Mouse (Mus musculus) forebrain, embryonic 13.5 days (tissue): ENCODE data around the gene Dapk2. TPM values are rescaled to one million over a fixed set of nuclear protein-coding genes. Genes with fewer than 3 reads are reported as not detected.

Experiments
- ATAC-seq: fragments of 200-750 bp; cut with Nextera tagmentation; 2 replicates; pipeline ENCODE4 v1.8.0; 2017
- H3K27ac ChIP-seq: fragments of 300-500 bp; sonication (generic); 2 replicates; pipeline ENCODE4 v1.5.1; 2015; ENCODE audit warnings: inconsistent platforms, mild to moderate bottlenecking, moderate library complexity
- H3K27me3 ChIP-seq: fragments of 300-500 bp; sonication (generic); 2 replicates; pipeline ENCODE4 v1.6.1; 2015; ENCODE audit warnings: mild to moderate bottlenecking, inconsistent platforms
- H3K36me3 ChIP-seq: fragments of 300-500 bp; sonication (generic); 2 replicates; pipeline ENCODE4 v1.6.1; 2015; ENCODE audit warnings: mild to moderate bottlenecking, inconsistent platforms; ENCODE audit not compliant: poor library complexity, severe bottlenecking
- H3K4me1 ChIP-seq: fragments of 300-500 bp; sonication (generic); 2 replicates; pipeline ENCODE4 v1.6.1; 2015; ENCODE audit warnings: inconsistent platforms
- H3K4me2 ChIP-seq: fragments of 300-500 bp; sonication (generic); 2 replicates; pipeline ENCODE4 v1.6.1; 2015; ENCODE audit warnings: inconsistent platforms, mild to moderate bottlenecking, moderate library complexity
- H3K4me3 ChIP-seq: fragments of 300-500 bp; sonication (generic); 2 replicates; pipeline ENCODE4 v1.5.1; 2015; ENCODE audit warnings: mild to moderate bottlenecking, inconsistent platforms
- H3K9ac ChIP-seq: fragments of 300-500 bp; sonication (generic); 2 replicates; pipeline ENCODE4 v1.6.1; 2015; ENCODE audit warnings: mild to moderate bottlenecking, inconsistent platforms
- H3K9me3 ChIP-seq: fragments of 300-500 bp; sonication (generic); replicated peaks from 2 replicates; pipeline ENCODE4 v1.6.1; 2016; ENCODE audit warnings: inconsistent platforms
- WGBS: fragments of 180-500 bp; shearing (Covaris S2); methylation state at CpG from one replicate; pipeline ENCODE4 v1.1.7; 2015; 5-methylcytosine and 5-hydroxymethylcytosine counted together
- polyA plus RNA-seq: library from polyadenylated mRNA; unstranded; fragments of >200 nt; fragmentation: Nextera tagmentation; extraction: Ambion mirVana; gene quantifications from 2 replicates; pipeline ENCODE4 v1.2.1, GENCODE M21; 2015

The Dapk2 gene
- polyA plus RNA-seq, 1 experiment from 2014 or later, result 2.4 TPM

DNA sequence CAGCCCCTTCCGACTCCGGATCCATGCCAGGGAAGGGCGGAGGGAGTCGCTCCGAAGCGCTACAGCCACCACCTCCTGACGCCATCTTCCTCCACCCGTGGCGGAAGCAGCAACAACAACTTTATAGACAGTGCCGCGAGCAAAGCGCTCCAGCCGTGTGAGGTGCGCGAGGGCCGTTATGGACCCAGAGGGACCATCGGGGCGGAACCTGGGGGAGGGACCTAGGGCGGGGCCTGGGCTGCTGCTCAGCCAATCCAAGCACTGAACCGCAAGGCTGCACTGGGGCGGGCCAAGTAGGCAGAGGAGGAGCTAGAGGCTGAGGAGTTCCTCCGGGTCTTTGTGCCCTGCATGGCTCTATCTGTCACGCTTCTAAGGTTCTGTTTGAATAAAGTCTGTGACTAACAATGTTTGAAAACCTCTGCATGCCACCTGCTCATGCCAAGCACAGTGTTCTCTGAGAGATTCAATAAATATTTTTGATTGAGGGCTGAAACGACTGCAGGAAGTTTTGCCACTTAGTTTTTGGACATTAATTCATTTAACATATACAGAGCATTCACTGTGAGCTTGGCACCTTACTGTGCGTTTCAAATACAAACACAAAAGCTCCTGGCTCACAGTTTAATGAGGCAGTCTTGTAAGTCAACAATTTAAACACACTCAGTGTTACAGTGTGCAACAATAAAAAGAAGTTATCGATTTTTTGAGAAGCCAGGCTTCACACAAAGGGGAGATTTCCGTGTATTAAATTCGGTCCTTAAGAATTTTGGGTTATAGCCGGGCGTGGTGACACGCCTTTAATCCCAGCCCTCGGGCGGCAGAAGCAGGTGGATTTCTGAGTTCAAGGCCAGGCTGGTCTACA lies 33.1 kb upstream of the Dapk2 start:
- WGBS, result 12% methylated on average over 33 of the region's 33 CpGs
- Histone ChIP-seq H3K36me3 (no peaks in the 10 kb centered on the region), H3K27me3 (no peaks in the 10 kb centered on the region), H3K27ac (peak overlapping the region; percentile 88), H3K4me2 (peak overlapping the region; percentile 76), H3K9ac (peak overlapping the region; percentile 87), H3K4me1 (peaks cover 53% of the 10 kb centered on the region), H3K4me3 (peak overlapping the region; percentile 83), H3K9me3 (no peaks in the 10 kb centered on the region)
- peak; percentile 98 for ATAC-seq

DNA sequence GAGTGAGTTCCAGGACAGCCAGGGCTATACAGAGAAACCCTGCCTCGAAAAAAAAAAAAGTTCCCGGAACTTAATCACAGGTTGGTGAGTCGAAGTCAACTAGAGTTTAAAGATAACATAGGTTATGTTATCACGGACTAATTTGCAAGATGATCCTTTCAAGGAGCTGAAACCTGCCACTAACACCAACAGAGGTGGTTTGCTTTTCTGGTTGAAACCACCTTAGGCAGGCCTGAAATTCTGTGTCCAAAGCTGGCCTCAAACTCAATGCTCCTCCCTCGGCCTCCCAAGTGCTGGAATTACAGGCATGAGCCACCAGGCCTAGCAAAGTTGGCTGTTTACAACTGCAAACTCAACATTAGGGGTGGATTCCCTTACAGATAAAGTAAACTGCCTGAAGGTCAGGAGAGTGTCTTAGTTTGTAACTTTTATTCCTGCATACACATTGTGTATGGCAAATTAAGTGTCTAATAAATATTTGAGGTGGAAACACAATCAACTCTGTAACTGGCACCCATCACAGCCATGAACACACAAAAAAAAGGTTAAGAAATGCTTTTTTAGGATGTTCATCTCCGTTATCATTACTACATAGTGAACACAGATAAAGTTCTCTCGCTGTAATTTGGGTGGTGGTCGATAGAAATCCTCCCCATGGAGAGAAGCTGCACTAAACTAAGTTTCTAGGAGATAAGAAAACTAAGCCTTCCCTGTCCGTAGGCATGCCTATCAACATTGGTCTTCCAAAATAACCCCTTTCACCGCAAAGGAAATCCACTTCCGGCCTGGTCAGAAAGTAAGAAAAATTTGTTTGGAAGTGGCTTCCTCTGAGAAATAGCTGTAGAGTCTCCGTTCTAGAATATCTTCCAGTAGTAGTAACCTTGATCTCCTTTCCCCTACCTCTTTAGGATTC lies 32.2 kb upstream of the Dapk2 start:
- H3K9ac ChIP-seq, result no peak overlapping the region
- peak overlapping the region; percentile 88 for H3K27ac ChIP-seq
- H3K27me3 ChIP-seq, result no peaks in the 10 kb centered on the region
- H3K4me2 ChIP-seq, result peak overlapping the region; percentile 76
- H3K9me3 ChIP-seq, result no peaks in the 10 kb centered on the region
- peaks cover 2% of the 10 kb centered on the region; the same call in 1 of the 2 replicates for H3K36me3 ChIP-seq
- H3K4me3 ChIP-seq, result peak overlapping the region; percentile 56
- peaks cover 46% of the 10 kb centered on the region for H3K4me1 ChIP-seq
- WGBS, result 64% methylated on average over 12 of the region's 12 CpGs
- ATAC-seq, result no peak

DNA sequence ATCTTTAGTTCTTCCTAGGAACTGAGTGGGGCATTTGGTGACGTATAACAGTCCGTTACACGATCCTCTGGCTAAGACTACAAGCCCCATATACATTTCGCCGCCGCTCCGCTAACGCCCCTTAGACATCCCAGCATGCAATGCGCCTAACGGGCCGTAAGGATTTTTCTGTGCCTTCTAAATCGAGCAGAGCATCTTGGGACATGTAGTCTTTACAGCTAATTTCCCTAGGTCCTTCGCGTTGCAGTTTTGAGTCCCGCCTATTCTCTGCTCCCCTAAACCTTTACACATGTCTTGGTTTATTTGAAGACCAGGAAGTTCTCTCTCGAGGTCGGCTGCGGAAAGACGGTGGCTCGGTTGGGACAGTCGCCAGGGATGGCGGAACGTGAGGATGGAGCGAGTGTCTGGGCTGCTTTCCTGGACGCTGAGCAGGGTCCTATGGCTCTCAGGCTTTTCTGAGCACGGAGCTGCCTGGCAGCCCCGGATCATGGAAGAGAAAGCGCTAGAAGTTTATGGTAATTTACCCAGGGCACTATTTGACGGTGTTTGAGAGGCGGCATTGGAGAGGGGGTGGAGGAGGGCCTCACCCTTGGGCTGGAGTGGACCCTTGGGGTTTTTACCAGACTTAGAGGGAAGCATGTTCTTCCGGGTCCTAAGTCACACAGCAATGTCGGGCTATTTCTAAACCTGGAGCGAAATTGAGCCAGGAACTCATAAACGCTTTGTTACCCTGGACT lies 31.4 kb upstream of the Dapk2 start, which contains the start of the genes Snx1 and Ciao2a:
Snx1 (minus strand) TSS at position 132 of the 737 bp plus-strand sequence.
Ciao2a (plus strand) TSS at position 156 of the 737 bp plus-strand sequence.
- H3K4me3 ChIP-seq, result peak within 1 kb of the TSS; percentile 56
- H3K36me3 ChIP-seq, result peaks cover 3% of the 10 kb centered on the region; the same call in 1 of the 2 replicates
- WGBS, result 1% methylated on average over 34 of the region's 34 CpGs
- peak; percentile 79 for ATAC-seq
- peak within 1 kb of the TSS; percentile 72 for H3K4me2 ChIP-seq
- H3K9me3 ChIP-seq, result no peaks in the 10 kb centered on the region
- H3K27ac ChIP-seq, result peak within 1 kb of the TSS; percentile 88
- H3K9ac ChIP-seq, result peak within 1 kb of the TSS; percentile 76
- H3K27me3 ChIP-seq, result no peaks in the 10 kb centered on the region
- H3K4me1 ChIP-seq, result peaks cover 40% of the 10 kb centered on the region

DNA sequence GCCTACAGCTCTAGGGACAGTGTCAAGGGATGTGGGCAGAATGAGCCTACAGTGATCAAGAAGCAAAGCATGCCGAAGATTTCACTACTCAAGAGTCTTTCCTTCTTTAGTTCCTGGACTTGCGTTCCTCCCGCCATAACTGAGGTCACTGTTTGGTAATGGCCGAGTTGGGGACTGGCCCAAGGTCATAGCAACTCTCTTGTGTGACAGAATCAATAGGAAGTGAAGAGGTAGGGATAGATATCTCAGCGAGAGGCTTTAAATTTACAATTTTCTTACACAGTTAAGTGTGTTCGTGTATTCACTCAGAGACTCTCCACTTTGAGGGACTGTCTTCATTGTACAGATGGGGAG lies 30.9 kb upstream of the Dapk2 start:
- Histone ChIP-seq H3K4me1 (peaks cover 38% of the 10 kb centered on the region), H3K4me3 (peak overlapping the region; percentile 56), H3K27ac (no peak overlapping the region), H3K27me3 (no peaks in the 10 kb centered on the region), H3K9ac (peak overlapping the region; percentile 76), H3K36me3 (peaks cover 3% of the 10 kb centered on the region; the same call in 1 of the 2 replicates), H3K4me2 (peak overlapping the region; percentile 72), H3K9me3 (no peaks in the 10 kb centered on the region)
- WGBS, result 54% methylated on average over 6 of the region's 6 CpGs
- no peak for ATAC-seq

DNA sequence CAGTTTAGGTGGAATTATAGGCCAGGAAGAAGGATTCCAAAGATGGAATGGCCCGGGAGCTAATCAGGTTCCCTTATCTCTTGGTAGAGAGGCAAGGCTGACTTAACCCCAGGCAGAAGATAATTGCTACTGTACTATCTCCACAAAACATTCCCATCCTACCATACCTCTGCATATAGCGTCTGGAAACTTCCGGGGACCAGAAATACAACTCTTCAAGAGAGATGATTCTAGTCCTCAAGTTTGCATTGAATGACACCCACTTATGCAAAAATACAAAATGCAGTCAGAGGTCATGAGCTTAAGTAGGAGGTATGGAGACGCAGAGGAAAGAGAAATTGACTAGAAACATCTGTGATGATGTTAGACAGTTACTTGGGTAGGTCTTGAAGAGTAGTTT lies 30.1 kb upstream of the Dapk2 start:
- 95% methylated on average over 4 of the region's 4 CpGs for WGBS
- Histone ChIP-seq H3K4me3 (no peak overlapping the region), H3K27me3 (no peaks in the 10 kb centered on the region), H3K9ac (no peak overlapping the region), H3K9me3 (no peaks in the 10 kb centered on the region), H3K4me2 (peak overlapping the region; percentile 72), H3K4me1 (peaks cover 35% of the 10 kb centered on the region), H3K27ac (no peak overlapping the region), H3K36me3 (peaks cover 9% of the 10 kb centered on the region)
- no peak for ATAC-seq

DNA sequence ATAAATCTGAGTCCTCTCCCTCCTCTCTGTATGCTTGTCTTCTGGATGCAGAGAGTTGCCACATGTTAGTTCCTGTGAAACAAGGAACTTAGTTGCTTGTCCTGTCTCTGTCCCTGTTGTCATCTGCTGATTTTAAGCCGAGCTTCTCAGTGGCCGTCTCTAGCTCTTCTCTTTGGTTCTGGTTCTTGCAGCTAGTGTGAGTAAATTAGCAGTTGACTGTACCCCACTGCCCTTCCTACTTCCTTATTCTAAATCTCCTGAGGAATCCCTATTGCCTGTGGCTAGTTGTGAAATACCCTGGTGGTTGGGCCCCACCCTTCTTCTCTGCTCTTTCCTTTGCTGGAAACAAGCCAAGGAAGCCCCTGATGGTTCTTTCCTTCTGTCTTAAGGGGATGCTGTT lies 26.6 kb upstream of the Dapk2 start:
- H3K27me3 ChIP-seq, result no peaks in the 10 kb centered on the region
- H3K4me1 ChIP-seq, result peaks cover 13% of the 10 kb centered on the region
- H3K4me3 ChIP-seq, result no peak overlapping the region
- no peak for ATAC-seq
- peaks cover 36% of the 10 kb centered on the region for H3K36me3 ChIP-seq
- H3K9me3 ChIP-seq, result no peaks in the 10 kb centered on the region
- H3K9ac ChIP-seq, result no peak overlapping the region
- 98% methylated on average over 2 of the region's 2 CpGs for WGBS
- H3K27ac ChIP-seq, result no peak overlapping the region
- no peak overlapping the region for H3K4me2 ChIP-seq

DNA sequence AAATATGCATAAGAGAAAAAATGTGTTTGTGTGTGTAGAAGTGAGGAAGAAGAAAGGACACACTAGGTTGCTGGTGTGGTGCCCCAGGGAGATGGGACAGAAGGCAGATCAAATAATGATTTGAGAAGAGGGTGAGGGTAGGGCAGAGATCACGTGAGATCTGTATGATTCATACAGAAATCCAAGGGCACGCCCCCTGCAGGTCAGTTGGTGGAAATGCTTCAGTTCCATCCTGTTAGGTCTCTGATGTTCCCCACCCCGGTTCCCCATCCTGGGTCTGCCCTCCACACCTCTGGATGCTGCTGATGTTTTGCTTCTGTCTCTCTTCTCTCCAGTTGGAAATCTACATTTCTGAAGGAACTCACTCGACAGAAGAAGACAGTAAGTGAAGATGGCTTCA lies 22.1 kb upstream of the Dapk2 start:
- Histone ChIP-seq H3K27me3 (no peaks in the 10 kb centered on the region), H3K27ac (no peak overlapping the region), H3K9me3 (no peaks in the 10 kb centered on the region), H3K4me3 (no peak overlapping the region), H3K4me1 (no peaks in the 10 kb centered on the region), H3K36me3 (peaks cover 75% of the 10 kb centered on the region), H3K9ac (no peak overlapping the region), H3K4me2 (no peak overlapping the region)
- ATAC-seq, result no peak
- WGBS, result 48% methylated on average over 4 of the region's 4 CpGs

DNA sequence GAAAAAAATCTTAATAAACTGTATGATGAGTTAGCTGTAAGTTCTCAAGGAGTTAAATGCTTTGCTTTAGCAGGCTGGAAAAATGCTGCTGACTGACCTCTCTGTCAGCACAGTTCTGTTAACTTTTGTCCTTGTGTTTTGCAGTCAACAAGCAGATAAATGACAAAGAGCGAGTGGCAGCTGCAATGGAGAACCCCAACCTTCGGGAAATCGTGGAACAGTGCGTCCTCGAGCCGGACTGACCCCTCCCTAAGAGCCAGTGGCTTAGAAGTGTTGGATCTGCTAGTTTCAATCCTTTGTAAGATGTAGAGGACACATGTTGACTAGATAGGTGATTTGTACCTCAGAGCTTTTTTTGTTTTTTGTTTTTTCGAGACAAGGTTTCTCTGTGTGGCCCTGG lies 19.8 kb upstream of the Dapk2 start:
- H3K4me2 ChIP-seq, result no peak overlapping the region
- no peak for ATAC-seq
- no peaks in the 10 kb centered on the region for H3K4me1 ChIP-seq
- H3K9ac ChIP-seq, result no peak overlapping the region
- 96% methylated on average over 7 of the region's 7 CpGs for WGBS
- H3K27me3 ChIP-seq, result no peaks in the 10 kb centered on the region
- no peak overlapping the region for H3K4me3 ChIP-seq
- no peak overlapping the region for H3K27ac ChIP-seq
- H3K9me3 ChIP-seq, result no peaks in the 10 kb centered on the region
- peaks cover 67% of the 10 kb centered on the region for H3K36me3 ChIP-seq

DNA sequence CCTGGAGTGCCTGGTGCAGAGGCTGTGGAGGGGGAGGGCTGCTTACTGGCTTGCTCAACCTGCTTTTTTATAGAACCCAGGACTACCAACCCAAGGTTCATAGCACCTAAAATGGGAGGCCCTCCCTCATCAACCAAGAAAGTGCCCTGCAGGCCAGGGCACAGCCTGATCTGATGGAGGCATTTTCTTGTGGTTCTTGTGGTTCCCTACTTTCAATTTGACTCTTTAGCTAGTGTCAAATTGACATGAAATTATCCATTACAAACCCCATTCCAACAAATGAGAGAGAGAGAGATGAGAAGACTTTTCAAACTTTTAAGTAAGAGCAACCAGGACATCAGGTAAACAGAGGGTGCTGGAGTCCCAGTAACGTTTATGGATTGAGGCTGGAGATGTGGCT lies 15.8 kb upstream of the Dapk2 start:
- Histone ChIP-seq H3K27ac (no peak overlapping the region), H3K27me3 (no peaks in the 10 kb centered on the region), H3K4me3 (no peak overlapping the region), H3K36me3 (peaks cover 34% of the 10 kb centered on the region), H3K4me1 (no peaks in the 10 kb centered on the region), H3K9me3 (no peaks in the 10 kb centered on the region), H3K4me2 (no peak overlapping the region), H3K9ac (no peak overlapping the region)
- 81% methylated on average over 1 of the region's 1 CpGs for WGBS
- ATAC-seq, result no peak

DNA sequence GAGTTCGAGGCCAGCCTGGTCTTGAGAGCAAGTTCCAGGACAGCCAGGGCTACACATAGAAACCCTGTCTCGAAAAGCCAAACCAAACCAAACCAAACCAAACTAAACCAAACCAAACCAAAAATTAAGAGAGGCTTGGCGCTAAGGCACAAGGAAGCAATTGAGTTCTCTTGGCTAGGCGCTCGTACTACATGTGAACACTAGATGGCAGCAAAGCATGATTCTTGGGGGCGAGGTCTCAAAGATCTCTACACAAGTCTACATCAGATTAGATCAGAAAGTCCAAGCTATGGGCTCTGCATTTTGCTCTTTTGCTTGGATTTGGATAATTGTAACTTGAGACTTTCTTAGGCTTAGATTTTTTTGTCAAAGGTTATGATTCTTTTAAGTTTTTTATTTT lies 13.8 kb upstream of the Dapk2 start:
- Histone ChIP-seq H3K27me3 (no peaks in the 10 kb centered on the region), H3K36me3 (peaks cover 16% of the 10 kb centered on the region), H3K9me3 (no peaks in the 10 kb centered on the region), H3K9ac (no peak overlapping the region), H3K4me2 (no peak overlapping the region), H3K4me3 (no peak overlapping the region), H3K27ac (no peak overlapping the region), H3K4me1 (no peaks in the 10 kb centered on the region)
- no peak for ATAC-seq
- 4% methylated on average over 6 of the region's 6 CpGs for WGBS

DNA sequence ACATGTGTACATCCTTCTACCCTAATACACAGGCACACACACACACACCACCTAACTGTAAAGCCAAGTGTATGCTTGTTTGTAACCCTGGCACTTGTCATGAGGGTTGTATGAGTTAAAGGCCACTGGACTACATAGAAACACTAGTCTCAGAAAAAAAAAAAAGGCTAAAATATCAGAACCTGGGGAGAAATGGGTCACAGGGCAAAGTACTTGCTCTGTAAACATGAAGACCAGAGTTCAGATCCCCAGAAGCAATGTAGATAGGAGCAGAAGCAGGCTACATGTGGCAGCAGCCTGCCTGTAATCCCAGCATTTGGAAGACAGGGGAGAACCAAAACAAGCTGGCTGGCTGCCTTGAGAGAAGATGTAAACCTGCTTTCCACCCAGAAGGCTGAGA lies 11.9 kb upstream of the Dapk2 start:
- no peaks in the 10 kb centered on the region for H3K27me3 ChIP-seq
- H3K4me2 ChIP-seq, result no peak overlapping the region
- H3K9ac ChIP-seq, result no peak overlapping the region
- no peak for ATAC-seq
- no peaks in the 10 kb centered on the region for H3K4me1 ChIP-seq
- no peak overlapping the region for H3K4me3 ChIP-seq
- no peak overlapping the region for H3K27ac ChIP-seq
- no peaks in the 10 kb centered on the region for H3K9me3 ChIP-seq
- no peaks in the 10 kb centered on the region for H3K36me3 ChIP-seq
